ENCODE assay signal across 33 mouse cellular contexts in the genomic region with DNA sequence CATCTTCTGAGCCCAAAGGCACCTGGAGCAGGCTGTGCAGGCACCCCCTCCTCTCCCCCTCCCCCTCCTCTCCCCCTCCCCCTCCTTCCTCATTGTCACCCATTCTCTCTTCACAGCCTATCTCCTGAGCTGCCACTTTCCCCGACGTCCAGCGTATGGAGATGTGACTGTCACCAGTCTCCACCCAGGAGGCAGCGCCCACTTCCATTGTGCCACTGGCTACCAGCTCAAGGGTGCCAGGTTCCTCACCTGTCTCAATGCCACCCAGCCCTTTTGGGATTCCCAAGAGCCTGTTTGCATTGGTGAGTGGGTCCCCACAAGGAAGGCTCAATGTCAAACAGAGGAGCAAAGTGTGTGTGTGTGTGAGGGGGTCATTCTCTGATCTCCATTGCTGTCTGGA. TPM values are rescaled to one million over a fixed set of nuclear protein-coding genes. Genes with fewer than 3 reads are reported as not detected.
"Had no signal": no experiment of that assay in that cellular context is flagged by ENCODE, and none has a peak within 500 bp of the region (broad histone marks: within the 10 kb centered on the region; RNA-seq: fewer than 3 reads in every experiment).

No protein-coding gene starts in this region.

- DNase-seq: heart, postnatal 10 days; heart, postnatal 14 days; heart, postnatal 36 days; heart, postnatal 4 days; kidney, adult 11 months; kidney, adult 18-20 months; kidney, adult 2 months; kidney, adult 8-10 months; kidney, adult 9 months; kidney, postnatal 10 days; kidney, postnatal 14 days; kidney, postnatal 25 days; kidney, postnatal 36 days; kidney, postnatal 4 days; layer of hippocampus, adult 9-11 months; layer of hippocampus, postnatal 36 days had no signal

- H3K4me3 ChIP-seq: heart, embryonic 12.5 days; heart, embryonic 13.5 days; heart, embryonic 15.5 days; hindbrain, embryonic 10.5 days; hindbrain, embryonic 12.5 days; hindbrain, embryonic 13.5 days; hindbrain, embryonic 15.5 days; intestine, embryonic 15.5 days; kidney, embryonic 15.5 days; layer of hippocampus, adult 2 months; left cerebral cortex, adult 2 months had no signal

- H3K27ac ChIP-seq: heart, embryonic 13.5 days; heart, embryonic 15.5 days; hindbrain, embryonic 10.5 days; hindbrain, embryonic 12.5 days; hindbrain, embryonic 13.5 days; hindbrain, embryonic 14.5 days; hindbrain, embryonic 15.5 days; hindbrain, postnatal 0 days; intestine, embryonic 15.5 days; kidney, embryonic 15.5 days; kidney, postnatal 0 days; layer of hippocampus, adult 2 months; left cerebral cortex, adult 2 months had no signal

- H3K4me1 ChIP-seq: intestine, embryonic 15.5 days had no signal

RNA-seq across cellular contexts. Expression of gene Sez6, which starts 38.2 kb away (rescaled TPM):
- total RNA-seq: hematopoietic stem cell, adult 5-6 weeks had no signal
- polyA plus RNA-seq: heart, postnatal 0 days; kidney, embryonic 14.5 days had no signal
